Mouse (Mus musculus) left cerebral cortex, postnatal 4 days (tissue): Measurements from ENCODE around the gene Gm9573. TPM values are rescaled to one million over a fixed set of nuclear protein-coding genes. Genes with fewer than 3 reads are reported as not detected.

Experiments
- DNase-seq: peaks from one replicate; pipeline ENCODE4 v3.0.0-alpha.2; 2022
- intact Hi-C: fragments of 180-260 bp; cut with DNase I; formaldehyde crosslinking; loops from one replicate; pipeline ENCODE4 v1.15.1; 2025
- total RNA-seq, 2 experiments: library from RNA; stranded (reverse); gene quantifications; 2 replicates each; pipeline ENCODE4 v1.2.3; 2021

The Gm9573 gene
- total RNA-seq: not detected

DNA sequence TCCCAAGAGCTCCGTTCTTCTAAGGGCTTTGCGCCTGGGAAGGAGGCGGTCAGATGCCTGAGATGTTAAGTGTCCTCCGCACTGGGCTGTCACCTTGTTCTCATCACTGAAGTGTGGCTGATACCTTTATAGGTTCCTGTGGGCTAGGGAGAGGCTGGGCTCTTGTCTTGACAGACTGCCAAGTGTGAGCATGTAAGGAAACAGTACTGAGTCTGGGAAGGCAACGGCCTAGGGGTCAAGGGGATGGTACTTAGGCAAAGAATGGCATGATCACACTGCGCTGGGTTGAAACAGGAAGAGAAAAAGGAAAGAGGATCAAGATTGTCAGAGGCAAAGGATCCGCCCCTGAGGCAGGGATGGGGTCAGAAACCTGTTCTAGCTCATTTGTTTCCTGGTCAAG lies at the start of gene Gm9573:
TSS of gene Gm9573 (minus strand) at position 101 of the 400 bp plus-strand sequence.
- no peak for DNase-seq
- intact Hi-C loops: no loop called here

DNA sequence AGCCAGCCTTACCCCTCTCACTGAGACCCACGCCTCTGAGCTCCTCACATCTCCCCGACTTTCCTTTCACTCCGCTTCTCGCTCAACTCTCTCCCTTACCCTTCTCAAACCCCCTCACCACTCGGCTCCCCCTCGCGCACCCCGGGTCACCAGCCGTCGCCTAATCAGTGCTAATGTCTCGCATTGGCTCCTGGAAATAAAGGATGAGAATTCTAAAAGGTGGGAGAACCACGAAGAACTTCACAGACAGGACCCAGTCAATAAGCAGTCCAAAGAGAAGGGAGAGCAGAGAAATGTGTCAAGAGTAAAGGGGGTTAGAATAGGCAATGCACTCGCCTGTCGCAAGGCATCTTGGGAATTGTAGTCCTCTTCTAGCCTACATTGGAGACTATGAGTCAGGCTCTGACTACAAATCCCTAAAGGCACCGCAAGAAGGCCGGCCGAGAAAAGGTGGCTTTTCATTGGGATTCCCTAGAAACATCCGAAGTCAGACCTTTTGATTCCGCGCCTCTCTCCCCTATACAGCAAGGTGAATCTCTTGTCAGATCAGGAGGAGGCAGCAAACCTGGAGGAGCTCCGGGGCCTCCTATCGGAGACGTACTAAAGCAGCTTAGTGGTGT lies 47.1 kb upstream of the Gm9573 start, which contains the start of gene Gtf2h4:
TSS of gene Gtf2h4 (minus strand) at position 324 of the 620 bp plus-strand sequence.
- intact Hi-C loops: no loop called here

DNA sequence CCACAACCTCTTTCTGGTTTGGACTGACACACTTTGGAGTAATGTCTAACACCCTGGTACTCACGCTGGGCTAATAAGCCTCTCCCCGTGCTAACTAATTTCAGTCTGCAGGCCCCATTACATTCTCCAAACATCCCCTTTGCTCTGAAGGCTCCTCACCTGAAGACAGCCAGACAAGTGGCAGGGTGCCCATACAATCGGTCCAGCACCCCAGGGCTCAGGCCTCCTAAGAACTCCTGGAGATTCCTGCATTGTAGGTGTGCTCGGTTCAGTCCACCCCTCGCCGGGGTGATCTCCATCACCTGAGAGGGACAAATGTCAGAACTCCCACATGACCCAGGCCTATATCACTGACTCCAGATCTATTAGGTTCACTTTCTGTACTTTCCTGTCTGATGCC lies 46.1 kb upstream of the Gm9573 start:
- no peak for DNase-seq
- intact Hi-C loops: no loop called here

More for the DNA sequence above, 47.1 kb upstream of the Gm9573 start, which contains the start of gene Gtf2h4:
- peak; percentile 88 for DNase-seq

DNA sequence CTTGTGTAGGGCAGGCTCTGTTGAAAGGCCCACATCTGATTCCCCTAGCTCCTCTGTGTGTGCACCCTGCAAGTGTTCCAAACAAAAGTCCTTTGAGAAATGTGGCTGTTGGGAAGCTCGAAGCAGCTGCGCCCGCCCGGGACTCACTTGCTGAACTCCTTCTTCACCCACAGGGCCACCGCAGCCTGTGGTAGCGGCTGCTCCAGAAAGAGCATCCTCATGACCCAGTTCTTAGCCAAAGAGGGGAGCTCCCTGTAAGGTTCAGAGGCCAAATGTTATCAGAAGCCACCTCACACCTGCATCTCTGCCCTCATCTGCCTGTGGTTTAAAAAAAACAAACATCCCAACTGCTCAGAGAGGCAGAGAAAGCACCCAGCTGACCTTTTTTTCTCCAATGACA lies 45.4 kb upstream of the Gm9573 start:
- no peak for DNase-seq
- intact Hi-C loops: no loop called here

DNA sequence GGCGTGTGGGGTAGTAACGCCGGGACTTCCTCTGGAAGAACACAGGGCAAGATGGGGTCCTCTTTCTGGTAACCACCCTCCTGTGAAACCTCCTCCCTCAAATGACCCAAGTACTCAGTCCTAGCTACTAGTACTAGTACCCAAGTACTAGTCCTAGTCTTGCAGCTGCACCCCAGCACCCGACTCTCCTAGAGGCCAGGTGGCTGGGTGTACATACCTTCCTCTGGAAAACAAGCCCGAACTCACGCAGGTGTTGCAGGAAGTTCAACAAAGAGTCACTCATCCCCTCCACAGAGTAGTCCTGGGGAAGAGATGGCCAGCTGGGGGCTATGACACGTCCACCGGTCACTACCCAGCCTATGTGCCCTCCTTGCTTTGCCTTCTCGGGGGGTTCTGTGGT lies 43.3 kb upstream of the Gm9573 start:
- intact Hi-C loops: no loop called here
- no peak for DNase-seq

DNA sequence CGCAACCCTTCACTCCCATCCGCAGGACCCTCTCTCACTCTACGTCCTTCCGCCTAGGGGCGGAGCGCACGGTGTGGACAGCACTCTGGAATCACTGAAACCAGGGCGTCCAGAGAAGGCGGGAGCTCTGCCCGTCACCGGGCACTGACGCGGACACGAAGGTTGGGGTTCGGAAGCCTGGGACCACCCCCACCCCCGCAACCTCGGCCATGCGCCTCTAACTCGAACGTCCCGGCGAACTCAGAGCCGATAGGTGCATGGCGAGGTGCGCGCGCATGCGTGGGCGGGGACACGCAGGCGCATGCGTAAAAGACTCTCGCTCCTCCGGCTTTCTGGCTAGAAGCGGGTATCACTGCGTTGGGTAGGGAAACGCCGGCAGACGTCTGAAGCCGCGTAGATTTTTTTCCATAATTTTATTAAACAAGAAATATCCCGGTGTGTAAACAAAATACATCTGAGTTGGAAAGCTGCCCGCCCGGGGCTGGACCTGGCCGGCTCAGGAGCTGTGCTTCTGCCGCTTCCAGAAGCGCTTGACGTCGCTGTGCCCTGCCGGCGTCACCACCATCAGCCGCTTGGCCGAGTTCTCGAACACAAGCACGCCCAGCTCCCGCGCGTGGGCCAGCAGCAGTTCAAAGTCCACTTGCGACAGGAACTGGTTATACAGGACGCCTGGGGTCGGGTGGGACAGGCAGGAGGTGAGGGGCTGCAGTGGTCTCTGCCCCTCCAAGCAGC lies 41.1 kb upstream of the Gm9573 start, which contains the start of gene Vars2:
TSS of gene Vars2 (minus strand) at position 259 of the 732 bp plus-strand sequence.
- DNase-seq: peak; percentile 98

DNA sequence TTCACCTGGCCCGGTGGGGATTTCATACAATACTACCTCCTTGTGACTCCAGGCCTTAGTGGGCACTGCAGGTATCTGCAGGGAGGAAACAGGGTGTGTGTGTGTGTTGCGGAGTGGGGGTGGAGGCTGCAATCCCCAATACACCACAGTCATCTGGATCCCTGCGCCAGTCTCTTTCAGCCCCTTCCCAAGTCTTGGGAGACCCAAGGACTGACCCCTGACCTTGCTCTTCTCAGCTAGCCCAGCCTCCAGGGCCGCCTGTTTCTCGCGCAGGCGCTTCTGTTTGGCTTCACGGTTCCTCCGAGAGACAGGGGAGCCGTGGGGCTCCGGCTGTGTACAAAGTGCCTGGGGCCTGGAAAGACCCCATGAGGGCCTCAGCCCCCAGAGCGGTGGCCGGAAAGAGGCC lies 40.4 kb upstream of the Gm9573 start:
- peak; percentile 38 for DNase-seq
- intact Hi-C loops: no loop called here

More for the DNA sequence above, 41.1 kb upstream of the Gm9573 start, which contains the start of gene Vars2:
- intact Hi-C loops: no loop called here

DNA sequence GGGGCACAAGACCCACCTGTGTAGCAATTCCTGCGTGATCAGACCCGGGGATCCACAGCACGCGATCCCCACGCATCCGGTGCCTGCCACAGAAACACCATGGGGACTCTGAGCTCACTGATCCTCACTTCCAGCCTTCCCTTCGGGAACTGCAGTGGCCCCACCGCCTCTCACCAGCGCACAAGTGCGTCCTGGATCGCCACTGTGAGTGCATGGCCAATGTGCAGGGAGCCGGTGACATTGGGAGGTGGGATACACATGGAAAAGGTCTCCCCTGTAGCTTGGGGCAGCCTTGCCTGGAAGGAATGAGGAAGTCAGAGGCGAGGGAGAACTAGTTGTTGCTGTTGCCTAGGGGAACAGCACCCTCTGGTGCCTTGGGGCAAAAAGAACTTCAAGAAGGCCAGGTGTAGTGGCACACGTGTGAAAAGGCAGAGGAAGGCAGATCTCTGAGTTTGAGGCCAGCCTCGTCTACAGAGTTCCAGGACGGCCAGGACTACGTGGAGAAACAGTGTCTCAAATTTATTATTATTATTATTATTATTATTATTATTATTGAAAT lies 39.6 kb upstream of the Gm9573 start:
- DNase-seq: no peak
- intact Hi-C loops: no loop called here

DNA sequence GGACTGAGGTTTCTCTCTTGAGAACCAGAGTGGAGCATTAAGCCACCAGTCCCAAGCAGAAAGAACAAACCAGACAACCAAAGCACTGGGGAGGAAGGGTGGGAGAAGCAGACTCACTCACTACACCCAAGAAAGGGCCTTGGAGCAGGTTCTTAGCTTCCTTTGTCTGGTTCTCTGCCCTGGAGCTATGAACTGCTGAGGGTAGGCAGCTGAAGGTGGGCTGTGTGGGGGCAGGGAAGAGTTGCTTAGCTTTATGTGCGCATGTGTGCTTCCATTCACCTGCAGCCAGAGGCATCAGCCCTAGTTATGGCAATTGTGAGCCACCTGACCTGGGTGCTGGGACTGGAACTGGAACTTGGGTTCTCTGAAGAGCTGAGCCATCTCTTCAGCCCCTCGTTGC lies 26.6 kb upstream of the Gm9573 start:
- intact Hi-C loops: no loop called here
- DNase-seq: no peak

DNA sequence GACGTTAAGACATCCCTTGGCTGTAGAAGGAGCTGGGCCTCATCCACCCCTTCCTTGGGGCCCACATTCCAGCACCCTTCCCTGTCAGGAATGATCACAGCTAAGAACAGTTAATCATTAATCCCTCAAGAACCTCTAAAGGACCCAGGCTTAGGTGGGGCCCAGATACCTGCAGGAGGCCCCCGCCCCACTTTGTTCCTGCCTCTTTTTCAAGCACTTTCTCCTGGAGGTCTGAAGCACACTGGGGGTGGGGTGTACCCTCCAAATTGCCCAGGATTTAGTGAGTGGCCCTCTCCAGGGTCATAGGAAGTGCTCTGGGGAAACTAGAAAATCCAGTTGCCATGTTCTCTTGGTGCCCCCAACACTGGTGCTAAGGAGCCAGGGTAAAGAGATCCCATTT lies 23.0 kb upstream of the Gm9573 start:
- intact Hi-C loops: no loop called here

DNA sequence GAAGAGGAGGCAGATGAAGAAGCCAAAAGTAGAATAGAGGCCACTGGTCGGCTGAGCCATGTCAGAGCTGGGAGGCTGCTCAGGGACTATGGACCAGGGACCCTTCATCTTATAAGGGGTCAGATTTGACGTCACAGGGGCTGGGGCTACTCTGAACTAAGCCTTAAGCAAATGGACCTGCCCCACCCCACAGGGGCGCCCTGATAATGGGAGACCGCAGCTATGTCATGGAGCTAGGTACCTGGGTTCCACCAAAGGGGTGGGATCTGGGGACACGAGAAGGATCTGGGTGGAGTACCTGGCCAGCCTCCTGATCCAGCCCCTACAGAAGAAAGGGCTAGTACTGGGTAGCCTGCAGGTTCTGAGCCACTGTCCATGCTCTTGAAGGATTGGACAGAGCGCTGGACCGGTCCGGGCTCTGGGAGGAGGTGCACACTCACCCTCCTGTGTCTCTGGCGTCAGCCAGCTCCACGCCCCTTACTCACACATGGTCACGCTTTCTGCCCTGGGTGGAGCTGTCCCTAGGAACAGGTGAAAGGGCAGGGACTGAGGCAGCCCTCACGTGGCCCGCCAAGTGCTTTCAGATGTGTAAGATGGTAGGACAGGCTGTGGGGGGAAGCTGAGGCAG lies 17.3 kb upstream of the Gm9573 start, which contains the start of gene Mucl3:
TSS of gene Mucl3 (minus strand) at position 87 of the 628 bp plus-strand sequence.
- intact Hi-C loops: no loop called here

More for the DNA sequence above, 23.0 kb upstream of the Gm9573 start:
- DNase-seq: no peak

DNA sequence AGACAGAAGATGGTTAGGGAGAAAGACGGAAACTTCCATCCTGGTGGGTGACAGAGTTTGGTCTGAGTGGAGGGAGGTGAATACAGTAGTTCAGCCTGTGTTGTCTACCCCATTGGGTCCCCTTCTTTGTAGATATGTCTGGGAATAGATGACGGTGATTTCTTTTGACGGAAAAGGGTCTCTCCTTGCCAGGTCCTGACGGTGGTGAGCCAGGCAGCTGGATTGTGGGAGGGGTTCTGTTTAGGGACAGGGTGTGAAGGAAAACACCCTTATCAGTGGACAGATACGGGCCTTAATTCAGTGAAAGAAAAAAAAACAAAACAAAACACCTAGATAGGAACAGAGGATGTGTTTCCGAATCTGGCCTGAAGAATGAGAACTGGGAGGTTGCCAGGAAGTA lies 12.9 kb upstream of the Gm9573 start:
- intact Hi-C loops: loop anchor here (5.0 kb wide), 1 partner anchor 88 kb away; no protein-coding TSS in a partner anchor
- DNase-seq: no peak

More for the DNA sequence above, 17.3 kb upstream of the Gm9573 start, which contains the start of gene Mucl3:
- no peak for DNase-seq

DNA sequence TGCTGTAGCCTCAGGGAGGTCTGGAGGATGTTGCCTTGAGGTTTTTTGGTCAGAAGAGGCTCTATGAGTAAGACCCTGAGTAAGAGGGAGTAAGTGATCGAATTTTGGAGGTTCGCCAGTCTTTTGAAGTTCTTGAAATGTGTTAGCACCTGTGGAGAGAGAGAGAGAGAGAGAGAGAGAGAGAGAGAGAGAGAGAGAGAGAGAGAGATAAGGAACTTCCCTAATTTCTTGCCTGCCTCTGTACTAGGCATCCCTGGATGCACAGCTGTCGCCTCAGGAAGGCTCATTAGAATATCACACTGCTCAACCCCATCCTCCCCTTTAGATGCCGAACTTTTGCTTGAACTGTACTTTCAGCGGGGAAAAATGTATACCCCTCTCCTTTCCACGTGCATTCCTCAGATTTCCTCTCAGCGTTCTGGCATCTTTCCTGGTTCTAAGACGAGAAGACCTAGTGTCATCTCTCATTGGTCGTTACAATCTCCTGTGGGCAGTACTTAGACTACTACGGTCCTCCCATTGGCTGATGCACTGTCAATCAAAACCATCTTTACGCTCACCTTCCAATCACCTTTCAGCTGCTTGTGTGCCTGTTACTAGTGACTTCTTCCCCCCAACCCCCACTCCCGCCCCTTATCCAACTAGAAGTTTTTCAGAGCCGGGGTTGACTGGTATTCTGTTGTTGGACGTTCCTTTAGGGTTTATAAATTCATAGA lies 12.2 kb upstream of the Gm9573 start:
- DNase-seq: peak; percentile 55

DNA sequence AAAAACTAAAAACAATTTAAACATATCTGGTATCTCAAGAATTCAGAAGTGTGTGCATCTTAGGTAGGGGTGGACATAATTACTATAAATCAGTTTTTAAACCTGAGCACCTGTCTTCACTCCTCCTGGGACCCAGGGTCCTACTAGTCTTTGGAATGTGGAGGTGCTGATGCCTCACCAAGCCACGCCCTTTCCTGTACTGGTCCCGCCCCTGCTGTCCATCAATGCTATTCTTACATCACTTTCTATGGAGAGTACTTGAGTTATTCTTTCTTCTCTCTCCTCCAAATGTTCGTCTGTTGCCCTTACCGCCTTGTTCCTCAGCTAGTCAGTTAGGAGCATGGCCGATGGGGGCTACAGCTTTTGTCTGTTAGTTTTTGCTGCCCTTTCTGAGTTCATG lies 9.9 kb upstream of the Gm9573 start:
- DNase-seq: no peak
- intact Hi-C loops: loop anchor here (5.0 kb wide), 1 partner anchor 91 kb away; no protein-coding TSS in a partner anchor

More for the DNA sequence above, 12.2 kb upstream of the Gm9573 start:
- intact Hi-C loops: loop anchor here (5.0 kb wide), 1 partner anchor 89 kb away; no protein-coding TSS in a partner anchor

DNA sequence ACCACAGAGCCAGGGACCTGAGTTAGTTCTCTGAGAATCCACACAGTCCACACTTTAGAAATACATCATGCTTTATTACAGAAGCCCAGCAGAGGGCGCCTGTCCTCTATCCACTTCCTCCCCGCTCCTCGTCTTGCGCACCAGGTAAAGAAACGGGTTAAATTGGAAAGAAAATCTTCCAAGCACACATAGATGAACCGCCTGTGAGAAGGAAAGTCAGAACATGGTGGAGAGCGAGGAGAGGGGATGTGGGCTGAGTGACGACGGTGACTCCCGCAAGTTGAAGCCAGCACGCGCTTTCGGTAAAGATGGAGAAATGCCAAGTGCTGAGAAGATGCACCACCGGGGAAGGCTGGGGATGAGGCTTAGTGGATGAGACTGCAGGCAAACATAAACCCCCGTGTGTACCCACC lies 9.3 kb upstream of the Gm9573 start:
- intact Hi-C loops: loop anchor here (5.0 kb wide), 1 partner anchor 92 kb away; no protein-coding TSS in a partner anchor

DNA sequence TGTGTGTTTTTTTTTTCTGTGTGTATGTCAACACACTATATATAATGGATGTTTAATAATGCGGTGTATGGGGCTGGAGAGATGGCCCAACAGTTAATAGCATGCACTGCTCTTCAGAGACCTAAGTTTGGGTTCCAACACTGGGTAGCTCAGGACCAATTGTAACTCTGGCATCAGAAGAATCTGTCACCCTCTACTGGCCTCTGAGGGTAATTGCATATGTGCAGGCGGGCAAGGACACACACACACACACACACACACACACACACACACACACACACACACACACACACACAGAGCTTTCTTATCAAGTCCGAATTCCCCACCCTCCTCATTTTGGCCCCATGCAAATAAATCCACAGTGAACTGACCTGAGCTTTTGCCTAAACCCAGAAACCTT lies 8.8 kb upstream of the Gm9573 start:
- DNase-seq: no peak

More for the DNA sequence above, 9.3 kb upstream of the Gm9573 start:
- DNase-seq: peak; percentile 73

DNA sequence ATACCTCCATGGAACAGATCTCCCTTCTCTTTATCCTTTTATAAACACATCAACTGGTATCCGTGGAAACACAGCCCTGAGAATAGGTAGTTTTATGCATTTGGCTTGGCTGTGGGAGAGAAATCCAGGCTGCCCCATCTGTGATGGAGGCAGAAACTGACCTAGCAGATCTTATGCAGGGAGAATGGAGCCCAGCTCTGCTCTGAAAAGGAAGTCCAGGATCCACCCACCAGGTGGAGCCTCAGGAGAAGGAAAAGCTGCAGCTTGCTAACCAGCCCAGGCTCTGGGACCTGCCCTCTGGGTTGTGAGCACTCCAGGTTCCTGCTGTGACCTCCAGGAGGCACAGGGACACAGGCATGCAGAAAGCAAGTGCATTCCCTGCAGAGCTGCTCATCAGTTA lies 7.6 kb upstream of the Gm9573 start:
- intact Hi-C loops: loop anchor here (5.0 kb wide), 1 partner anchor 42 kb away; no protein-coding TSS in a partner anchor
- DNase-seq: peak; percentile 28

More for the DNA sequence above, 8.8 kb upstream of the Gm9573 start:
- intact Hi-C loops: loop anchor here (5.0 kb wide), 1 partner anchor 92 kb away; no protein-coding TSS in a partner anchor

DNA sequence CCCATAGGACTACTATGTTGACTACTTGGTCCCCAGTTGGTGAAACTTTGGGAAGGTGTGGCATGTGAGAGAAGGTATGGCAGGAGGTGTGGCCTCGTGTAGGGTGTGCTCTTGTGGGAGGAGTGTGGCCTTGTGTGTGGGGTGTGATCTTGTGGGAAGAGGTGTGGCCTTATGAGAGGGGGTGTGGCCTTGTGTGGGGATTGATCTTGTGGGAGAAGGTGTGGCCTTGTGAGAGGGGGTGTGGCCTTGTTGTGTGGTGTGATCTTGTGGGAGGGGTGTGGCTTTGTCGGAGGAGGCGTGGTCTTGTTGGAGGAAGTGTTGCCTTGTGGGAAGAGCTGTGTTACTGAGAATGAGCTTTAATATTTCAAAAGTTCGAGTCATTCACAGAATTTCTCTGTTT lies 9.3 kb downstream of the Gm9573 start:
- DNase-seq: no peak
- intact Hi-C loops: no loop called here

DNA sequence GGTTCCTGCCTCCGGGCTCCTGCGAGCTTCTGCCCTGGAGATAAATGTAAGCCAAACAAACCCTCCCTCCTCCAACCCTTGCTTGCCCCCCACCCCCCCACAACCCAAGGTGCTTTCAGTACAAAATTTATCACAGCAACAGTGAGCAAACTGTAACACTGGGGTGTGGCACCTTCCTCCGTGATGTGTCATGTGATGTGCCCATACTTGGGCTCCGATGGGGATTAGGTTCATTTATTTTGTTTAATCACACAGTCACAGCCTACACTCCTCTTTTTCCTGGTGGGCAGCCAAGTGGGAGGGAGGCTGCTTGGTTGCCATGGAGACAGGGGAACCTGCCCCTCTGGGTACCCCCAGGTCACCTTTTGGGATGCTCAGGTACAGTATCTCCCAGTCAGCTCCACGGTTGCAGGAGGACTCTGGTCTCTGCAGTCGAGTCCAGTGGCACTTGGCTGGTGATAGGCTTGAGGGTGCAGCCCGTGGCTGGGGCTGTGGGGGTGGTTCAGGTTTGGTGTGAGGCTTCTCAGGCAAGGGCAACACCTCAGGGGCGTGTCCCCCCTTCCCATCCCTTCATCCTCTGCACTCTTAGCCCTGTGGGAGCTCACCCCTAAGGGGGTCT lies 24.6 kb downstream of the Gm9573 start:
- no peak for DNase-seq
- intact Hi-C loops: no loop called here
